Mouse (Mus musculus): ENCODE results near the gene Usp4. TPM values are rescaled to one million over a fixed set of nuclear protein-coding genes. Genes with fewer than 3 reads are reported as not detected.

Gene Usp4
- total RNA-seq, 2 experiments from 2014 or later: 68.7 to 74.6 TPM

- intact Hi-C loops (cut with DNase I): no loop called here
- TF ChIP-seq CTCF (IDR thresholded peaks at IDR 0.05): no peak
- H3K4me3 ChIP-seq: no peak overlapping the region
- DNase-seq: no peak
- H3K27ac ChIP-seq: no peak overlapping the region
These were observed 47.8 kb downstream of the Usp4 start for GRCm38 (mm10) chr9:108395427-108395826.

GRCm38 (mm10) chr9:108398324-108398723 is 50.7 kb downstream of the Usp4 start:
- intact Hi-C loops (cut with DNase I): no loop called here
- no peak overlapping the region for H3K27ac ChIP-seq
- no peak for DNase-seq

DNA sequence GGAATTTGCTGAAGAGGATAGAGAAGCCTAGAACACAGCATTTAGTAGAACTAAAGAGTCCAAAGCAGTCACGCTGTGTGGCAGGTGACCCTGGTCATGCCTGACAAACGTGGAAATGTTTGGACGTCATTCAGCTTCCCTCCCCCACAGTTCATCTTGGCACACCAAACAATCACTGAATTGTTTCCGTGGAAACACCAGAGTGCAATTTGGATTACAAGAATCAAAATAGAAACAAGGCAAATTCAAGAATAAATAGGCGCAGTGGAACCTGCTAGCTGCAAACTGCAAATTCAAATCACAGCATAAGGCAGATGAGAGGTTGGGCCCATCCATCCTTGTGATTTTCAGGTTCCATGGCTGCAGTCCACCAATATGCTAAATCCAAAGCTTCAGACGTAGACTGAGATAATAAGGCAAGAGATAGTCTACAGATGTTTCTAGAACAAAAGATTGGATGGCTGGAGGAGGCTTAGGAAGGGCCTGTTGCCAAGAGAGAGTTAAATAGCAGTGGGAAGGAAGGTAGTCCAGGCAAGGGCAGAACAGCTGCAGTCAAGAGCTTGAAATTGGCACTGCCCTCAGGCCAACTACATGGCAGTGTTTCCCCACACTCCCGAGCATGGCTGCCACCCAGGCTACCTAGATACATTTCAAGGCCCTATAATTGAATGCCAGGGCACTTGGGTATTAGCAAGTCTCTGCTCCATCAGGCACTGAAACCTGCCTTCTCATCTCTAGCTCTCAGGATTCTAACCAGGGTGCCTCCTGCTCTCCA is 53.7 kb downstream of the Usp4 start:
- peak; percentile 84 for DNase-seq
- Histone ChIP-seq H3K27ac (peak overlapping the region; percentile 85), H3K4me3 (no peak overlapping the region)
- intact Hi-C loops (cut with DNase I): no loop called here
- TF ChIP-seq CTCF (IDR thresholded peaks at IDR 0.05): no peak

More at GRCm38 (mm10) chr9:108398324-108398723, 50.7 kb downstream of the Usp4 start:
- TF ChIP-seq CTCF (IDR thresholded peaks at IDR 0.05): no peak
- no peak overlapping the region for H3K4me3 ChIP-seq

DNA sequence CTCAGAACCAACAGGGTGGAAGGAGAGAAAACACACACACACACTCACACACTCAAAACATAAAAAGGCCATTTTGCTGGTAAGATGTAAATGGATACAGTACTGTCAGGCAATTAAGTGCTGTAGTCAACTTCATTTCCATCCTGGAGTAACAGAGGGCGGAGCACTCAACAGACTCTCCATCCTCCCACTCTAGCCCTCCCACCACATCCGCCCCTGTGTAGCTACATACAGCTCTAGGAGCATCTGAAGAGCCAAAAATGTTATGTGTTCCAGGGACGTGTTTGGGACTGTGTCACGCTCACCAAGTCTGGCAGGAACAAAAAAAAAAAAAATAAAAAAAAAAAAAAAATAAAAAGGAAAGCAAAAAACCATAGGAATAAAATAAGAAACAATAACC is 55.4 kb downstream of the Usp4 start:
- no peak overlapping the region for H3K4me3 ChIP-seq
- peak overlapping the region; percentile 85; the same call in 1 of the 2 replicates for H3K27ac ChIP-seq
- DNase-seq: no peak
- no peak for TF ChIP-seq CTCF (IDR thresholded peaks at IDR 0.05)
- intact Hi-C loops (cut with DNase I): no loop called here

GRCm38 (mm10) chr9:108404451-108404850 is 56.8 kb downstream of the Usp4 start:
- no peak for TF ChIP-seq CTCF (IDR thresholded peaks at IDR 0.05)
- DNase-seq: no peak
- Histone ChIP-seq H3K27ac (peak overlapping the region; percentile 56; the same call in 1 of the 2 replicates), H3K4me3 (no peak overlapping the region)
- intact Hi-C loops (cut with DNase I): no loop called here

DNA sequence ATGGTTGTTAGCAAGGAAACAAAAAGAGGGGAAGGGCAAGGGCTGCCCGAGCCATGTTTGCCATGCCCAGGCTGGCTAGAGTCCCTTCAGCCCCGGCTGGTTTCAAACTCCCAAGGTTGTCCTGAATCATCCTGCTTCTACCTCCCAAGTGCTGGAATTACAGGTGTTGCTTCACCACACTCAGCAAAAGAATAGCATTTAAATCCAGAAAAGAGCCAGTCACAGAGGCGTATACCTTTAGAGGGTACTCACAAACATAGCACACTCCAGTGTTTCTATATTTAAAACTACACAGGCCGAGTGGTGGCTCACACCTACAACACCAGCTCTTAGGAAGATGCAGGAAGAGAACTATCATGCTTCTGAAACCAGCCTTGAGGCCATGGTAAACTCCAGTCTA is 61.9 kb downstream of the Usp4 start:
- intact Hi-C loops (cut with DNase I): no loop called here

GRCm38 (mm10) chr9:108411381-108411942 is 63.8 kb downstream of the Usp4 start:
- no peak for TF ChIP-seq CTCF (IDR thresholded peaks at IDR 0.05)
- DNase-seq: peak; percentile 23
- no peak overlapping the region for H3K27ac ChIP-seq
- intact Hi-C loops (cut with DNase I): loop anchor here (5.0 to 10.0 kb wide), 2 partner anchors 124 to 317 kb away; partner anchors contain the start of gene Apeh
- H3K4me3 ChIP-seq: no peak overlapping the region

More for the DNA sequence above, 61.9 kb downstream of the Usp4 start:
- H3K27ac ChIP-seq: no peak overlapping the region
- H3K4me3 ChIP-seq: no peak overlapping the region
- no peak for TF ChIP-seq CTCF (IDR thresholded peaks at IDR 0.05)
- DNase-seq: no peak

- peak; percentile 72 for TF ChIP-seq CTCF (IDR thresholded peaks at IDR 0.05)
- no peak overlapping the region for H3K27ac ChIP-seq
- no peak overlapping the region for H3K4me3 ChIP-seq
- intact Hi-C loops (cut with DNase I): loop anchor here (5.0 to 10.0 kb wide), 2 partner anchors 125 to 317 kb away; partner anchors contain the start of gene Apeh
- DNase-seq: peak; percentile 51
These were observed 64.6 kb downstream of the Usp4 start for GRCm38 (mm10) chr9:108412221-108412620.

DNA sequence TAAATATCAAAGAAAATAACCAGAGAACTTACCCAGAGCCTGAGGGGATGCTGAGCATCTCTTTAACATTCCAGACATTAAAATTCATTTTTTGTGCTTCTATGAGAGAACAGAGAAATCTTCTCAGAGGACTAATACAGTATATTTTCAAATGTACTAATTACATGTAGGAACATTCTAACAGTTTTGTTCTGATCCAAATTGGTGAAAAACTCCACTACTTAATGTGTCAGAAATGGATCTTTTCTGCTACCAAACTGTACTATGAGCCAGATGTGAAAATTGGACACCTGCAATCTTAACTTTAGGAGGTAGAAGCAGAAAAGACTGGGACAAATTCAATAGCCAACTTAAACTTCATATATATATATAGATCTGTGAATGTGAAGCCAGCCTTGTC is 80.7 kb downstream of the Usp4 start, which contains the start of gene Ccdc36:
Gene Ccdc36 (minus strand): TSS at position 101 of the 400 bp plus-strand sequence.
- DNase-seq: no peak

GRCm38 (mm10) chr9:108431431-108432067 is 83.9 kb downstream of the Usp4 start:
- H3K27ac ChIP-seq: no peak overlapping the region
- TF ChIP-seq CTCF (IDR thresholded peaks at IDR 0.05): no peak
- intact Hi-C loops (cut with DNase I): no loop called here
- peak overlapping the region; percentile 17; the same call in 1 of the 2 replicates for H3K4me3 ChIP-seq
- no peak for DNase-seq

More for the DNA sequence above, 80.7 kb downstream of the Usp4 start, which contains the start of gene Ccdc36:
- Histone ChIP-seq H3K4me3 (no peak within 1 kb of the TSS), H3K27ac (no peak within 1 kb of the TSS)
- intact Hi-C loops (cut with DNase I): no loop called here
- TF ChIP-seq CTCF (IDR thresholded peaks at IDR 0.05): no peak

- Histone ChIP-seq H3K4me3 (no peak within 1 kb of the TSS), H3K27ac (no peak within 1 kb of the TSS)
- no peak for TF ChIP-seq CTCF (IDR thresholded peaks at IDR 0.05)
- intact Hi-C loops (cut with DNase I): no loop called here
- DNase-seq: no peak
These were observed 88.5 kb downstream of the Usp4 start, which contains the start of gene BC048562 for GRCm38 (mm10) chr9:108436182-108436581. BC048562 (plus strand) TSS chr9:108436482.

GRCm38 (mm10) chr9:108439176-108439575 is 91.5 kb downstream of the Usp4 start:
- no peak overlapping the region for H3K27ac ChIP-seq
- intact Hi-C loops (cut with DNase I): no loop called here
- DNase-seq: no peak
- no peak for TF ChIP-seq CTCF (IDR thresholded peaks at IDR 0.05)
- H3K4me3 ChIP-seq: no peak overlapping the region

DNA sequence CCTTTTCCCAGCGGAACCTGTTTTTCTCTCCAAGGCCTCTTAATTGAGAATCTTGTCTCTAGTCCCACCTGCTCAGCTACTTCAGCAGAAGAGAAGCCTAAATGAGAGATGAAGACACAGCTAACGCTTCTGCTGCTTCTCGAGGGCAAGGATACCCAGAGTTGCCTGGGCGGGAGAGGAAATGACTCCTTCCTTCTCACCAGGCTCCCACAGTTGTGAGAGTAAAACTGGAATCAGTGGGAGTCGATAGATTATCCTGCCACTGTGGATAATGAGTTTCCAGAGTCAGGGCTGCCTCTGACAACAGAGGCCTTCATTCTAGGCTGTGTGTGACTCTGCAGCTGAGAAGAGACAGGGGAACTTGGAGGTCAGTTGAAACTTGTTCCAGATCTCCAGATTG is 92.8 kb downstream of the Usp4 start:
- intact Hi-C loops (cut with DNase I): no loop called here
- Histone ChIP-seq H3K27ac (no peak overlapping the region), H3K4me3 (no peak overlapping the region)
- TF ChIP-seq CTCF (IDR thresholded peaks at IDR 0.05): no peak
- no peak for DNase-seq

All from gastrocnemius, adult 2 months (tissue).